Mouse (Mus musculus) adrenal gland, adult 2 months (tissue): Measurements from ENCODE around the gene Gm20696. TPM values are rescaled to one million over a fixed set of nuclear protein-coding genes. Genes with fewer than 3 reads are reported as not detected.

Experiments
- microRNA-seq, 2 experiments: library from miRNA; unstranded; fragments of <30 nt; microRNA quantifications; one replicate each; pipeline ENCODE4 v1.2.0; 2021
- polyA plus RNA-seq: library from polyadenylated mRNA; depleted of rRNA; stranded (reverse); fragments of >200 nt; gene quantifications from 2 replicates; pipeline ENCODE4 v1.2.3, GENCODE M21; 2012; rRNA removed
- total RNA-seq, 2 experiments: library from RNA; stranded (reverse); gene quantifications; 2 replicates each; pipeline ENCODE4 v1.2.3; 2021

Gm20696 gene
- total and polyA plus RNA-seq, 3 experiments: 1.8 to 3.0 (median 2.3) TPM

Small RNA genes lying within 50 kb of the gene (microRNA-seq; reads per million reads assigned to microRNA genes)
- 0 reads per million in 2 experiments for gene Gm22328

Other genes starting within 250 kb of the Gm20696 start
- gene Foxp1, start 144.1 kb downstream of the Gm20696 start, total RNA-seq: 10 to 100 TPM; 38.7 to 41.4 TPM
- 43.7 and 44.1 TPM in 2 replicates for gene Foxp1, start 144.1 kb downstream of the Gm20696 start, polyA plus RNA-seq
- gene Eif4e3, start within 50 bp of the Gm20696 start, total RNA-seq: 10 to 100 TPM; 30.2 to 32.6 TPM
- 5.4 and 6.9 TPM in 2 replicates for gene Eif4e3, start within 50 bp of the Gm20696 start, polyA plus RNA-seq
- 1 to 10 TPM; 2.1 to 4.3 TPM for gene Gpr27, start 25.9 kb upstream of the Gm20696 start, total RNA-seq
- gene Gpr27, start 25.9 kb upstream of the Gm20696 start, polyA plus RNA-seq: 6.6 and 6.7 TPM in 2 replicates
- not detected for gene Prok2, start 59.6 kb upstream of the Gm20696 start, total RNA-seq
- not detected in 2 replicates for gene Prok2, start 59.6 kb upstream of the Gm20696 start, polyA plus RNA-seq